8 mouse cellular contexts compared by ENCODE assay signal in the genomic region with DNA sequence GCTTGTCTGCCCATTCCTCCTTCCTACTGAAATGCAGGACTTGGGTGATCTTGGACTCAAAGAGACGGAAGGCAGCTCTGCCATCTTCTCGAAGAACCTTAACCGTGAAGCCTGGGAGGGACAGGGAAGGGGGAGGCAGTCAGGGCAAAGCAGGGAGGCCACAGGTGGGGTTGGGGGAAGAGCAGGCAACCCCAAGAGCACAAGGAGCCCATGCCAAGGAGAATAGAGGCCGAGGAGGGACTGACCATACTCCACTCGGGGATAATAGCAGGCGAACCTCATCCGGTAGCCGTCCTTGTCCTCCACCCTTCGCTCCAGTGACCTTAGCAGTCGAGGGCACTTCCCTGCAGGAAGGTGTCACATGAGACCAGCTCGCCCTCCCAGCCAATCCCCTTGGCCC. TPM values are rescaled to one million over a fixed set of nuclear protein-coding genes. Genes with fewer than 3 reads are reported as not detected.
DNase-seq lines count a peak whose midpoint lies in the region; ATAC-seq and TF ChIP-seq lines count a peak whose summit lies in the region.
"Not testable (repeated sequence)": the region's sequence is repeated elsewhere in the genome, so short reads cannot be mapped to it uniquely, and the experiment has no call there.
"Had no signal": no experiment of that assay in that cellular context is flagged by ENCODE, and none has a peak within 500 bp of the region (broad histone marks: within the 10 kb centered on the region; RNA-seq: fewer than 3 reads in every experiment).

No protein-coding gene starts in this region.

- H3K36me3 ChIP-seq in liver, adult 2 months (ENCODE audit: control insufficient read depth, insufficient read depth, low read length), result peaks cover 23% of the 10 kb centered on the region
- not testable (repeated sequence) for H3K36me3 ChIP-seq in liver, embryonic 13.5 days

- peak; percentile 29; the same call in 1 of the 2 replicates for ATAC-seq in liver, embryonic 13.5 days (ENCODE audit: low read depth)

- not testable (repeated sequence) for H3K79me2 ChIP-seq in liver, adult 2 months (ENCODE audit: control insufficient read depth, insufficient read depth, low read length)

- H3K27ac ChIP-seq in liver, adult 2 months (replicated peaks; ENCODE audit: insufficient read depth, low read depth, low read length), result peak overlapping the region; percentile 64
- not testable (repeated sequence) for H3K27ac ChIP-seq in liver, embryonic 13.5 days

- H3K4me2 ChIP-seq in liver, embryonic 13.5 days, result not testable (repeated sequence)

- H3K9me3 ChIP-seq in liver, embryonic 13.5 days (replicated peaks), result not testable (repeated sequence)

- H3K9ac ChIP-seq in liver, adult 2 months (ENCODE audit: low read depth, low read length), result 0 out of 2 replicates have a peak overlapping the region, but pooled peaks have one; percentile 14
- not testable (repeated sequence) for H3K9ac ChIP-seq in liver, embryonic 13.5 days

- H3K4me1 ChIP-seq in liver, adult 2 months (ENCODE audit: control insufficient read depth, insufficient read depth, low read length), result peaks cover 30% of the 10 kb centered on the region
- not testable (repeated sequence) for H3K4me1 ChIP-seq in liver, embryonic 13.5 days (replicated peaks)

- H3K27me3 ChIP-seq in liver, adult 2 months (ENCODE audit: control insufficient read depth, insufficient read depth, low read length); liver, embryonic 13.5 days: not testable (repeated sequence)

- not testable (repeated sequence) for TF ChIP-seq CTCF in liver, adult 2 months (IDR thresholded peaks at IDR 0.05; ENCODE audit: low read depth, low read length)

- H3K4me3 ChIP-seq in liver, adult 2 months (ENCODE audit: insufficient read depth, low read depth, low read length); liver, embryonic 13.5 days (replicated peaks): not testable (repeated sequence)

- DNase-seq in heart, adult 11 months, result peak; percentile 86
- peak; percentile 41 for DNase-seq in liver, adult 2 months (ENCODE audit: extremely low read depth, low read depth, low spot score)
- not testable (repeated sequence) for DNase-seq in liver, embryonic 13.5 days

- TF ChIP-seq POLR2A in liver, adult 2 months (IDR thresholded peaks at IDR 0.05; ENCODE audit: extremely low read depth, insufficient read depth, low read length), result not testable (repeated sequence)

- WGBS in liver, adult 2 months, result 37% methylated on average over 11 of the region's 11 CpGs
- 68% methylated on average over 11 of the region's 11 CpGs for WGBS in liver, embryonic 13.5 days (ENCODE audit: insufficient replicate concordance)

RNA-seq across cellular contexts. Expression of a gene that starts 14.5 kb away (rescaled TPM):
- total RNA-seq in liver, adult 2 months (2014; rRNA removed), result 421 and 487 TPM in 2 replicates
- 561 and 742 TPM in 2 replicates for polyA plus RNA-seq in liver, adult 2 months (2012; rRNA removed)
- 1.2 and 1.4 TPM in 2 replicates for polyA plus RNA-seq in liver, embryonic 13.5 days (2015; fragmentation: Nextera tagmentation; extraction: Ambion mirVana)
- total RNA-seq: CH12.LX had no signal
- polyA plus RNA-seq: activated CD4-positive, CD25-positive, alpha-beta regulatory T cell, adult 4 months; C2C12; CD4-positive, CD25-positive, alpha-beta regulatory T cell, adult 4 months; G1E had no signal

RNA-seq across cellular contexts. Expression of a gene that starts 58.8 kb away (rescaled TPM):
- 3.6 and 5.6 TPM in 2 replicates for total RNA-seq in liver, adult 2 months (2014; rRNA removed)
- 2.4 and 3.5 TPM in 2 replicates for polyA plus RNA-seq in liver, adult 2 months (2012; rRNA removed)
- polyA plus RNA-seq in liver, embryonic 13.5 days (2015; fragmentation: Nextera tagmentation; extraction: Ambion mirVana), result 0.05 and 0.08 TPM in 2 replicates
- total RNA-seq: CH12.LX had no signal
- polyA plus RNA-seq: activated CD4-positive, CD25-positive, alpha-beta regulatory T cell, adult 4 months; CD4-positive, CD25-positive, alpha-beta regulatory T cell, adult 4 months; G1E had no signal

Comparison
In these comparisons a context has a peak if more than half of its experiments do, and no peak if none do; other contexts are left out.
1. RNA of a gene that starts 14.5 kb away (polyA plus RNA-seq): 561 to 742 TPM in liver, adult 2 months; 1.2 to 1.4 TPM in liver, embryonic 13.5 days; every median in the first group is over 100 times any median in the second.